Mouse (Mus musculus) CH12.LX (cell line): Measurements from ENCODE around the gene Olfr884. TPM values are rescaled to one million over a fixed set of nuclear protein-coding genes. Genes with fewer than 3 reads are reported as not detected.

Experiments used
- DNase-seq: peaks from one replicate; pipeline ENCODE4 v3.0.0-alpha.2; 2013; ENCODE audit errors: extremely low read depth
- H3K27ac ChIP-seq: 2 replicates; pipeline ENCODE4 v1.5.1; 2012; ENCODE audit warnings: low read depth, mild to moderate bottlenecking, control low read depth, moderate library complexity; ENCODE audit not compliant: insufficient read depth
- H3K27me3 ChIP-seq: replicated peaks from 2 replicates; pipeline ENCODE3; 2012; ENCODE audit warnings: inconsistent platforms
- H3K36me3 ChIP-seq, 2 experiments: replicated peaks in 1 of 2; 2 replicates each; pipeline versions ENCODE3 to v1.6.1; 2012; ENCODE audit warnings: inconsistent platforms in 1 of 2, low read length in 1 of 2, mild to moderate bottlenecking in 1 of 2, mixed read lengths in 1 of 2, moderate library complexity in 1 of 2; ENCODE audit not compliant: control insufficient read depth in 1 of 2, insufficient read depth in 1 of 2
- H3K4me1 ChIP-seq, 2 experiments: 2 replicates each; pipeline ENCODE4 v1.6.1; 2012; ENCODE audit warnings: inconsistent platforms in 1 of 2, moderate library complexity in 1 of 2; ENCODE audit not compliant: insufficient read depth in 2 of 2, control insufficient read depth in 1 of 2
- H3K4me2 ChIP-seq: 2 replicates; pipeline ENCODE4 v1.6.1; 2012; ENCODE audit warnings: low read depth, mild to moderate bottlenecking, control low read depth; ENCODE audit not compliant: poor library complexity, insufficient read depth, severe bottlenecking
- H3K4me3 ChIP-seq, 3 experiments: fragments of 150-350 bp in 1 of 3; sonication (generic) in 1 of 3; replicated peaks in 1 of 3; 2 replicates each; pipeline versions ENCODE3 to v1.5.1; 2011 to 2012; ENCODE audit warnings: low read depth in 2 of 3, low read length in 2 of 3, mild to moderate bottlenecking in 2 of 3, moderate library complexity in 2 of 3, control low read depth in 1 of 3, improper control_type of control experiment in 1 of 3, inconsistent platforms in 1 of 3, mixed read lengths in 1 of 3; ENCODE audit not compliant: poor library complexity in 1 of 3
- H3K79me2 ChIP-seq: replicated peaks from 2 replicates; pipeline ENCODE4 v1.6.1; 2012; ENCODE audit warnings: mild to moderate bottlenecking, moderate library complexity; ENCODE audit not compliant: control insufficient read depth, poor library complexity, insufficient read depth, severe bottlenecking; ENCODE audit errors: extremely low read depth
- H3K9ac ChIP-seq: 2 replicates; pipeline ENCODE4 v1.6.1; 2012; ENCODE audit warnings: low read depth, mild to moderate bottlenecking, control low read depth, moderate library complexity; ENCODE audit not compliant: insufficient read depth
- H3K9me3 ChIP-seq: replicated peaks from 2 replicates; pipeline ENCODE3; 2012; ENCODE audit warnings: low read length, inconsistent platforms, mixed read lengths
- BHLHE40 ChIP-seq: IDR thresholded peaks from 2 replicates; pipeline ENCODE4 v1.6.1; 2011; ENCODE audit warnings: mild to moderate bottlenecking, low read depth, low read length, improper control_type of control experiment
- CHD1 ChIP-seq: IDR thresholded peaks from 2 replicates; pipeline ENCODE4 v1.6.1; 2012; ENCODE audit warnings: low read depth, low read length, improper control_type of control experiment, inconsistent platforms
- ELF1 ChIP-seq: IDR thresholded peaks from 2 replicates; pipeline ENCODE4 v1.6.1; 2014; ENCODE audit warnings: low read depth, mild to moderate bottlenecking, inconsistent platforms, low read length, improper control_type of control experiment
- EP300 ChIP-seq: IDR thresholded peaks from 2 replicates; pipeline ENCODE4 v1.6.1; 2011; ENCODE audit warnings: low read length, improper control_type of control experiment
- ETS1 ChIP-seq: conservative IDR thresholded peaks from 2 replicates; pipeline ENCODE4 v1.6.1; 2012; ENCODE audit warnings: low read depth, mild to moderate bottlenecking, inconsistent platforms, low read length, improper control_type of control experiment, moderate library complexity
- IRF4 ChIP-seq: IDR thresholded peaks from 2 replicates; pipeline ENCODE4 v1.6.1; 2014; ENCODE audit warnings: low read depth, mild to moderate bottlenecking, inconsistent platforms, low read length, improper control_type of control experiment
- JUN ChIP-seq: IDR thresholded peaks from 2 replicates; pipeline ENCODE4 v1.6.1; 2011; ENCODE audit warnings: low read depth, mild to moderate bottlenecking, low read length, improper control_type of control experiment, moderate library complexity; ENCODE audit not compliant: insufficient read depth
- MAFK ChIP-seq: IDR thresholded peaks from 2 replicates; pipeline ENCODE4 v1.6.1; 2011; ENCODE audit warnings: low read length, improper control_type of control experiment; ENCODE audit not compliant: insufficient replicate concordance
- MAZ ChIP-seq: IDR thresholded peaks from 2 replicates; pipeline ENCODE4 v1.6.1; 2012; ENCODE audit warnings: low read depth, mild to moderate bottlenecking, inconsistent platforms, low read length, improper control_type of control experiment, moderate library complexity
- MEF2A ChIP-seq: IDR thresholded peaks from 2 replicates; pipeline ENCODE4 v1.6.1; 2014; ENCODE audit warnings: low read depth, mild to moderate bottlenecking, inconsistent platforms, low read length, improper control_type of control experiment, borderline replicate concordance
- MXI1 ChIP-seq: IDR thresholded peaks from 2 replicates; pipeline ENCODE4 v1.6.1; 2011; ENCODE audit warnings: mild to moderate bottlenecking, low read depth, low read length, improper control_type of control experiment
- MYC ChIP-seq: IDR thresholded peaks from 2 replicates; pipeline ENCODE4 v1.6.1; 2011; ENCODE audit warnings: low read depth, mild to moderate bottlenecking, improper control_type of control experiment, low read length
- NRF1 ChIP-seq: IDR thresholded peaks from 2 replicates; pipeline ENCODE4 v1.6.1; 2014; ENCODE audit warnings: low read depth, mild to moderate bottlenecking, inconsistent platforms, low read length, improper control_type of control experiment, moderate library complexity
- POLR2A ChIP-seq: IDR thresholded peaks from 2 replicates; pipeline ENCODE4 v1.6.1; 2011; ENCODE audit warnings: low read depth, mild to moderate bottlenecking, improper control_type of control experiment, low read length
- RAD21 ChIP-seq: IDR thresholded peaks from 2 replicates; pipeline ENCODE4 v1.6.1; 2011; ENCODE audit warnings: low read depth, mild to moderate bottlenecking, low read length, improper control_type of control experiment, moderate library complexity
- RCOR1 ChIP-seq: conservative IDR thresholded peaks from 2 replicates; pipeline ENCODE4 v1.6.1; 2012; ENCODE audit warnings: low read depth, mild to moderate bottlenecking, inconsistent platforms, low read length, improper control_type of control experiment
- SIN3A ChIP-seq: IDR thresholded peaks from 2 replicates; pipeline ENCODE4 v1.6.1; 2012; ENCODE audit warnings: low read length, improper control_type of control experiment, inconsistent platforms
- TBP ChIP-seq: conservative IDR thresholded peaks from 2 replicates; pipeline ENCODE4 v1.6.1; 2011; ENCODE audit warnings: low read depth, low read length, improper control_type of control experiment
- TCF12 ChIP-seq: IDR thresholded peaks from 2 replicates; pipeline ENCODE4 v1.6.1; 2014; ENCODE audit warnings: low read depth, mild to moderate bottlenecking, inconsistent platforms, low read length, improper control_type of control experiment
- UBTF ChIP-seq: IDR thresholded peaks from 2 replicates; pipeline ENCODE4 v1.6.1; 2012; ENCODE audit warnings: low read depth, mild to moderate bottlenecking, inconsistent platforms, low read length, improper control_type of control experiment, moderate library complexity
- USF2 ChIP-seq: conservative IDR thresholded peaks from 2 replicates; pipeline ENCODE4 v1.6.1; 2011; ENCODE audit warnings: low read depth, low read length, improper control_type of control experiment
- ZC3H11A ChIP-seq: IDR thresholded peaks from 2 replicates; pipeline ENCODE4 v1.6.1; 2012; ENCODE audit warnings: low read depth, mild to moderate bottlenecking, inconsistent platforms, low read length, improper control_type of control experiment
- ZKSCAN1 ChIP-seq: IDR thresholded peaks from 2 replicates; pipeline ENCODE4 v1.6.1; 2012; ENCODE audit warnings: low read depth, inconsistent platforms, low read length, improper control_type of control experiment, borderline replicate concordance
- ZMIZ1 ChIP-seq: IDR thresholded peaks from 2 replicates; pipeline ENCODE4 v1.6.1; 2012; ENCODE audit warnings: low read depth, mild to moderate bottlenecking, inconsistent platforms, low read length, improper control_type of control experiment
- ZNF384 ChIP-seq: IDR thresholded peaks from 2 replicates; pipeline ENCODE4 v1.6.1; 2012; ENCODE audit warnings: low read depth, low read length, improper control_type of control experiment, inconsistent platforms
- dilution Hi-C: fragments of 300-500 bp; cut with MboI; formaldehyde crosslinking; loops from 2 replicates; pipeline ENCODE4 v1.14.3; 2020; ENCODE audit warnings: low sequenced_read_pairs; ENCODE audit not compliant: extremely low pct_unique_long_range_greater_than_20kb, extremely low pct_ligation_motif_present
- in situ Hi-C: fragments of 300-500 bp; cut with MboI; formaldehyde crosslinking; loops from 3 replicates; pipeline ENCODE4 v1.14.3; 2019; ENCODE audit warnings: low sequenced_read_pairs, low pct_ligation_motif_present, low pct_unique_long_range_greater_than_20kb, mixed read lengths
- polyA plus RNA-seq: library from polyadenylated mRNA; unstranded; fragments of >175 nt; gene quantifications from 2 replicates; pipeline ENCODE4 v1.2.1, GENCODE M21; 2012; ENCODE audit warnings: low read depth; ENCODE audit not compliant: insufficient read length
- total RNA-seq, 2 experiments: library from RNA; depleted of rRNA; stranded (reverse); fragments of 300-350 nt in 1 of 2; fragments of >200 nt in 1 of 2; gene quantifications; 2 replicates each; pipeline ENCODE4 v1.2.3; 2012 to 2014

Gene Olfr884
- total and polyA plus RNA-seq, 3 experiments, result not detected

GRCm38 (mm10) chr9:38061022-38061421 lies 14.7 kb downstream of the Olfr884 start, which contains the start of gene Olfr885:
Gene Olfr885 (plus strand): TSS chr9:38061322.
- Histone ChIP-seq H3K9ac (no peak within 1 kb of the TSS), H3K27ac (no peak within 1 kb of the TSS)
- DNase-seq, result no peak
- TF ChIP-seq MAFK (no peak), RAD21 (no peak), NRF1 (no peak), MAZ (no peak), TBP (no peak), SIN3A (no peak), POLR2A (no peak), RCOR1 (no peak), BHLHE40 (no peak), ELF1 (no peak), ETS1 (no peak), MYC (no peak), USF2 (no peak), MXI1 (no peak), ZNF384 (no peak), UBTF (no peak), TCF12 (no peak), IRF4 (no peak)
- TF ChIP-seq, all 38 proteins: peak for 0
- no peaks in the 10 kb centered on the region for H3K27me3 ChIP-seq
- in situ Hi-C loops (no loop called here), dilution Hi-C loops (no loop called here)
- no peak within 1 kb of the TSS for H3K4me2 ChIP-seq
- H3K36me3 ChIP-seq, result no peaks in the 10 kb centered on the region
- no peak within 1 kb of the TSS for H3K4me3 ChIP-seq
- H3K4me1 ChIP-seq, result no peaks in the 10 kb centered on the region
- no peaks in the 10 kb centered on the region for H3K9me3 ChIP-seq
- no peaks in the 10 kb centered on the region for H3K79me2 ChIP-seq

GRCm38 (mm10) chr9:38083772-38084171 lies 37.4 kb downstream of the Olfr884 start, which contains the start of gene Olfr887:
Gene Olfr887 (plus strand): TSS chr9:38084072.
- dilution Hi-C loops, result no loop called here

More at GRCm38 (mm10) chr9:38083772-38084171, 37.4 kb downstream of the Olfr884 start, which contains the start of gene Olfr887:
- in situ Hi-C loops, result no loop called here
- no peaks in the 10 kb centered on the region for H3K9me3 ChIP-seq
- no peak within 1 kb of the TSS for H3K27ac ChIP-seq
- no peak within 1 kb of the TSS for H3K9ac ChIP-seq
- H3K36me3 ChIP-seq, result no peaks in the 10 kb centered on the region
- H3K4me3 ChIP-seq, result no peak within 1 kb of the TSS
- TF ChIP-seq CHD1, result no peak
- TF ChIP-seq MAZ, result no peak
- TF ChIP-seq ZKSCAN1, result no peak
- no peak for TF ChIP-seq ZNF384
- TF ChIP-seq MEF2A, result no peak
- TF ChIP-seq JUN, result no peak
- no peak for TF ChIP-seq ZMIZ1
- no peak for TF ChIP-seq USF2
- no peak for TF ChIP-seq ZC3H11A
- TF ChIP-seq EP300, result no peak
- TF ChIP-seq BHLHE40, result no peak
- no peak for TF ChIP-seq MAFK
- no peaks in the 10 kb centered on the region; a peak in 1 of 4 replicates for H3K4me1 ChIP-seq
- H3K27me3 ChIP-seq, result no peaks in the 10 kb centered on the region
- DNase-seq, result no peak
- no peaks in the 10 kb centered on the region for H3K79me2 ChIP-seq
- no peak within 1 kb of the TSS for H3K4me2 ChIP-seq
